ENCODE assay signal across 8 mouse cellular contexts in genomic region chr6:51469715-51470310, GRCm38 (mm10). TPM values are rescaled to one million over a fixed set of nuclear protein-coding genes. Genes with fewer than 3 reads are reported as not detected.
A peak's percentile ranks its signal among the peaks of the same experiment; 100 is the strongest.
DNase-seq lines count a peak whose midpoint lies in the region; ATAC-seq and TF ChIP-seq lines count a peak whose summit lies in the region.

TSS of gene Hnrnpa2b1 (minus strand) at chr6:51469894.

- TF ChIP-seq CTCF in gastrocnemius, adult 2 months (IDR thresholded peaks at IDR 0.05): no peak
- 0 out of 2 replicates have a peak, but pooled peaks have one; percentile 16 for TF ChIP-seq CTCF in hindbrain, postnatal 0 days (IDR thresholded peaks at IDR 0.05; ENCODE audit: low read depth)
- no peak for TF ChIP-seq CTCF in left cerebral cortex, adult 2 months (IDR thresholded peaks at IDR 0.05)

- H3K4me1 ChIP-seq in hindbrain, postnatal 0 days (ENCODE audit: insufficient read depth, low read length): peaks cover 15% of the 10 kb centered on the region

- peak within 1 kb of the TSS; percentile 74 for H3K4me2 ChIP-seq in hindbrain, postnatal 0 days (ENCODE audit: low read depth, low read length)

- no peaks in the 10 kb centered on the region for H3K9me3 ChIP-seq in hindbrain, postnatal 0 days (ENCODE audit: low read length)

- peak within 1 kb of the TSS; percentile 81 for H3K4me3 ChIP-seq in gastrocnemius, adult 2 months
- peak within 1 kb of the TSS; percentile 100 for H3K4me3 ChIP-seq in hindbrain, postnatal 0 days (ENCODE audit: low read length)
- peak within 1 kb of the TSS; percentile 99 for H3K4me3 ChIP-seq in left cerebral cortex, adult 2 months

- WGBS in hindbrain, postnatal 0 days: under 1% methylated on average over 63 of the region's 63 CpGs

- peak; percentile 99 for DNase-seq in ZHBTc4 (ENCODE audit: low read depth, low spot score)
- peak; percentile 98 for DNase-seq in gastrocnemius, adult 2 months
- peak; percentile 100 for DNase-seq in hindbrain, postnatal 0 days (ENCODE audit: low spot score)
- peak; percentile 98 to 99 for DNase-seq in left cerebral cortex, adult 2 months (ENCODE audit: extremely low spot score in 1 of 2, low spot score in 2 of 2)
- DNase-seq in right cerebral cortex, adult 2 months (ENCODE audit: low spot score in 2 of 2): peak; percentile 99 to 100
- peak; percentile 99 for DNase-seq in urinary bladder, postnatal 14 days (ENCODE audit: low spot score)

- peak within 1 kb of the TSS; percentile 99 for H3K27ac ChIP-seq in gastrocnemius, adult 2 months
- H3K27ac ChIP-seq in hindbrain, postnatal 0 days: peak within 1 kb of the TSS; percentile 100
- peak within 1 kb of the TSS; percentile 99 for H3K27ac ChIP-seq in left cerebral cortex, adult 2 months

- H3K27me3 ChIP-seq in hindbrain, postnatal 0 days (ENCODE audit: insufficient read depth, low read length): no peaks in the 10 kb centered on the region

- H3K36me3 ChIP-seq in hindbrain, postnatal 0 days (ENCODE audit: insufficient read depth, low read length): peaks cover 17% of the 10 kb centered on the region

- peak; percentile 76 for ATAC-seq in common myeloid progenitor, adult 5-6 weeks (replicated peaks; ENCODE audit: low read depth, poor library complexity, severe bottlenecking)
- peak; percentile 95 for ATAC-seq in hindbrain, postnatal 0 days
- ATAC-seq in megakaryocyte, adult 5-6 weeks (ENCODE audit: poor library complexity, severe bottlenecking): peak; percentile 76

- peak within 1 kb of the TSS; percentile 100 for H3K9ac ChIP-seq in hindbrain, postnatal 0 days (replicated peaks; ENCODE audit: low read length)

- intact Hi-C loops in gastrocnemius, adult 2 months (cut with DNase I): loop anchor here (5.0 kb wide), 1 partner anchor 752 kb away; the partner anchor contains the start of gene Hoxa7
- intact Hi-C loops in left cerebral cortex, adult 2 months (cut with DNase I): loop anchor here (5.0 kb wide), 3 partner anchors 52 to 387 kb away; partner anchors contain the start of gene Snx10

RNA-seq across cellular contexts. Expression of gene Hnrnpa2b1, which starts in this region (rescaled TPM):
- total RNA-seq in common myeloid progenitor, adult 5-6 weeks (2017): 1,806 and 1,849 TPM in 2 replicates
- 100 to 1,000 TPM; 290 to 399 TPM for total RNA-seq in gastrocnemius, adult 2 months (2021)
- total RNA-seq in hindbrain, postnatal 0 days (2014; rRNA removed): 143 and 192 TPM in 2 replicates
- 876 and 940 TPM in 2 replicates for polyA plus RNA-seq in hindbrain, postnatal 0 days (2015; fragmentation: Nextera tagmentation; extraction: Ambion mirVana)
- total RNA-seq in left cerebral cortex, adult 2 months (2021): 100 to 1,000 TPM; 483 to 488 TPM
- 1,149 and 1,154 TPM in 2 replicates for total RNA-seq in megakaryocyte, adult 5-6 weeks (2015)
- 1,039 and 1,264 TPM in 2 replicates for total RNA-seq in megakaryocyte, adult 5-6 weeks (2017)

Comparison
In these comparisons a context has a peak if more than half of its experiments do, and no peak if none do; other contexts are left out.
1. Peak in every context shown above with its lines: DNase-seq, ATAC-seq, H3K4me3 ChIP-seq and H3K27ac ChIP-seq.